Mouse (Mus musculus) adrenal gland, postnatal 14 days (tissue): Measurements from ENCODE around the gene Ankrd35. TPM values are rescaled to one million over a fixed set of nuclear protein-coding genes. Genes with fewer than 3 reads are reported as not detected.
A peak's percentile ranks its signal among the peaks of the same experiment; 100 is the strongest.
"Not testable (repeated sequence)": the region's sequence is repeated elsewhere in the genome, so short reads cannot be mapped to it uniquely, and the experiment has no call there.

Experiments used
- DNase-seq: peaks from one replicate; pipeline ENCODE4 v3.0.0; 2021; ENCODE audit warnings: mixed read lengths
- total RNA-seq: library from RNA; stranded (reverse); gene quantifications from 2 replicates; pipeline ENCODE4 v1.2.3, GENCODE M21; 2021

Gene Ankrd35
- total RNA-seq, 1 experiment from 2014 or later, result 1.7 TPM

- no peak for DNase-seq
These were observed 1.6 kb downstream of the Ankrd35 start for GRCm38 (mm10) chr3:96671519-96671918.

- no peak for DNase-seq
These were observed 3.6 kb downstream of the Ankrd35 start for GRCm38 (mm10) chr3:96673514-96673913.

GRCm38 (mm10) chr3:96674442-96674841 lies 4.5 kb downstream of the Ankrd35 start:
- DNase-seq, result no peak

- DNase-seq, result no peak
These were observed 5.2 kb downstream of the Ankrd35 start for GRCm38 (mm10) chr3:96675171-96675570.

GRCm38 (mm10) chr3:96675690-96676089 lies 5.8 kb downstream of the Ankrd35 start:
- DNase-seq, result no peak

GRCm38 (mm10) chr3:96678456-96678855 lies 8.5 kb downstream of the Ankrd35 start:
- no peak for DNase-seq

- peak; percentile 76 for DNase-seq
These were observed 9.3 kb downstream of the Ankrd35 start for GRCm38 (mm10) chr3:96679159-96679674.

- DNase-seq, result no peak
These were observed 10.5 kb downstream of the Ankrd35 start for GRCm38 (mm10) chr3:96680269-96680956.

GRCm38 (mm10) chr3:96683496-96683895 lies 13.6 kb downstream of the Ankrd35 start:
- no peak for DNase-seq

GRCm38 (mm10) chr3:96684151-96684821 lies 14.4 kb downstream of the Ankrd35 start:
- peak; percentile 62 for DNase-seq

GRCm38 (mm10) chr3:96684822-96685156 lies 14.9 kb downstream of the Ankrd35 start:
- peak; percentile 24 for DNase-seq

- DNase-seq, result not testable (repeated sequence)
These were observed 16.1 kb downstream of the Ankrd35 start for GRCm38 (mm10) chr3:96686057-96686456.

- no peak for DNase-seq
These were observed 18.9 kb downstream of the Ankrd35 start for GRCm38 (mm10) chr3:96688854-96689253.

- no peak for DNase-seq
These were observed 20.4 kb downstream of the Ankrd35 start for GRCm38 (mm10) chr3:96690298-96690697.

GRCm38 (mm10) chr3:96692506-96692905 lies 22.6 kb downstream of the Ankrd35 start:
- peak; percentile 42 for DNase-seq

GRCm38 (mm10) chr3:96693579-96693978 lies 23.6 kb downstream of the Ankrd35 start:
- DNase-seq, result no peak

GRCm38 (mm10) chr3:96696198-96696765 lies 26.4 kb downstream of the Ankrd35 start, which contains the start of gene Pias3:
TSS of gene Pias3 (plus strand) at chr3:96696384.
- DNase-seq, result peak; percentile 94

GRCm38 (mm10) chr3:96696766-96697732 lies 27.1 kb downstream of the Ankrd35 start:
- peak; percentile 96 for DNase-seq

GRCm38 (mm10) chr3:96698993-96699690 lies 29.2 kb downstream of the Ankrd35 start:
- no peak for DNase-seq

- peak; percentile 44 for DNase-seq
These were observed 30.4 kb downstream of the Ankrd35 start for GRCm38 (mm10) chr3:96700376-96700775.

- no peak for DNase-seq
These were observed 31.1 kb downstream of the Ankrd35 start for GRCm38 (mm10) chr3:96701003-96701402.
